Mouse (Mus musculus) testis, adult 2 months (tissue): ENCODE measurements around the gene Tbc1d25.

Source experiments
- CTCF ChIP-seq: fragments of 200-500 bp; IDR thresholded peaks from 2 replicates; pipeline ENCODE4 v1.5.1; 2012; ENCODE audit warnings: low read depth, mild to moderate bottlenecking, inconsistent platforms, low read length, moderate library complexity; ENCODE audit not compliant: control insufficient read depth, insufficient read depth, insufficient replicate concordance
- POLR2A ChIP-seq: fragments of 200-500 bp; IDR thresholded peaks from 2 replicates; pipeline ENCODE4 v1.6.1; 2012; ENCODE audit warnings: low read depth, mild to moderate bottlenecking, inconsistent platforms, low read length, moderate library complexity; ENCODE audit not compliant: control insufficient read depth

DNA sequence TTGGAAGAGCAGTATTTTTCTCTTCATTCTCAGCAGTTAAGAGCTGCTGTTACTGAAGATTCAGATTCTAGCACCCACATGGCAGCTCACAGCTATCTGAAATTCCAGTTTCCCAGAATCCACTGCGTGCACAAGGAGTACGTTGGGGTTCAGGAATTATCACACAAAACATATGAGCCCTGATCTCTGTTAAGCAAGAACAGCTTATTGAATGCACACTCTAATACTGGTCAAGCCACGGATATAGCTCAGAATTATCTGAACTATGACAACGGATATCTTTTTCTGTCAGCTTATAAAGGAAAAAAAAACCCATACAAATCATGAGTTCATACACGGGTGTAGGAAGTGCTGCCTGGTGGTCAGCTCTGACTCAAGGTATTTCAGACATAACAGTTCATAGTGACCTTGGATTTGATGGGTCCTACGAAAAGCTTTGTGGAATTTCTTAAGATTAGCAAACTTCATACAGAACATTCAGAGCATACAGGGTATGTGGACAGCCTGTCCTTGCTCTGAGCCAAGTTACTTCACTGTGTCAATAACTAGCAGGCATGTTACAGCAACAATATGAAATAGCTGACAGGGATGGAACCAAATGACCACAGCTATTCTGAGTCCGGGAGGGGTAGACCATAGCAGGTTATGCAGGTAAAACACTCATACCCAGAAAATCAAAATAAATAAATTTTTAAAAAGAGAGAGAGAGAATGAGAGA is 35.7 kb upstream of the Tbc1d25 start:
- no peak for TF ChIP-seq CTCF
- no peak for TF ChIP-seq POLR2A
